Mouse (Mus musculus): ENCODE data around the gene Arhgap20. TPM values are rescaled to one million over a fixed set of nuclear protein-coding genes. Genes with fewer than 3 reads are reported as not detected.

The Arhgap20 gene
- total RNA-seq, 2 experiments from 2014 or later = 93.0 to 93.3 TPM

DNA sequence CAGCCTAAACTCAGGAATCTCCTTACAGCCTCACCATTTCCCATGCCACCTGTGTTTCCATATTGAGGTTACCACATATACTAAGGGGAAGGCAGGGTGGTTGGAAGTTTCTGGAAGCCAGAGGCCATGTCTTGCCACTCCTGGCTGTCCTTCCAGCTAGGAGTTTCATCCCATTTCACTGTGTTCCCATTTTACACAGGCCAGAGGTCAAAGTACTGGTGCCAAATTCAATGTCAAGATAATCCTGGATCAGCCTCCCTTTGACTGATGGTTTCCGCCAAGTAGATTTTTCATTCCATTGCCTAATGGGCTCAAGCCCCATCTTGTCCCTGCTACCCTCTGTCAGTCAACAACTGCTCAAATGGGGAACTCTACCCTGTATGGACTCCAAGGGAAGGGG lies 127.8 kb downstream of the Arhgap20 start:
- intact Hi-C loops (cut with DNase I) = no loop called here
- DNase-seq (ENCODE audit: low spot score in 2 of 2) = no peak

Other genes starting within 250 kb of the Arhgap20 start
- gene Fdx1, start 198.2 kb downstream of the Arhgap20 start, total RNA-seq (2021) = 10 to 100 TPM; 14.0 to 16.3 TPM